Mouse (Mus musculus) olfactory bulb, adult 2 months (tissue): ENCODE measurements around the gene Zfp523. TPM values are rescaled to one million over a fixed set of nuclear protein-coding genes. Genes with fewer than 3 reads are reported as not detected.

Experiments
- H3K27ac ChIP-seq: fragments of 200-500 bp; 2 replicates; pipeline ENCODE4 v1.5.1; 2012; ENCODE audit warnings: low read depth, low read length; ENCODE audit not compliant: insufficient read depth
- H3K4me1 ChIP-seq: fragments of 200-500 bp; 2 replicates; pipeline ENCODE4 v1.6.1; 2012; ENCODE audit warnings: low read length; ENCODE audit not compliant: control insufficient read depth, insufficient read depth
- H3K4me3 ChIP-seq: fragments of 200-500 bp; 2 replicates; pipeline ENCODE4 v1.5.1; 2012; ENCODE audit warnings: mild to moderate bottlenecking, low read depth, low read length, moderate library complexity; ENCODE audit not compliant: insufficient read depth
- CTCF ChIP-seq: fragments of 200-500 bp; IDR thresholded peaks from 2 replicates; pipeline ENCODE4 v1.5.1; 2012; ENCODE audit warnings: low read depth, mild to moderate bottlenecking, low read length, moderate library complexity; ENCODE audit not compliant: insufficient read depth
- POLR2A ChIP-seq: fragments of 200-500 bp; IDR thresholded peaks from 2 replicates; pipeline ENCODE4 v1.6.1; 2012; ENCODE audit warnings: mild to moderate bottlenecking, low read depth, low read length, moderate library complexity; ENCODE audit not compliant: insufficient read depth
- WGBS: fragments of 180-500 bp; shearing (Covaris S2); methylation state at CpG from one replicate; pipeline ENCODE4 v1.1.7; 2018; 5-methylcytosine and 5-hydroxymethylcytosine counted together
- polyA plus RNA-seq: library from polyadenylated mRNA; stranded (reverse); fragments of >200 nt; gene quantifications from 2 replicates; pipeline ENCODE4 v1.2.4, GENCODE M21; 2012; ENCODE audit warnings: low replicate concordance; ENCODE audit not compliant: missing spikeins, insufficient read depth, insufficient read length

Gene Zfp523
- polyA plus RNA-seq, 1 experiment = not detected

DNA sequence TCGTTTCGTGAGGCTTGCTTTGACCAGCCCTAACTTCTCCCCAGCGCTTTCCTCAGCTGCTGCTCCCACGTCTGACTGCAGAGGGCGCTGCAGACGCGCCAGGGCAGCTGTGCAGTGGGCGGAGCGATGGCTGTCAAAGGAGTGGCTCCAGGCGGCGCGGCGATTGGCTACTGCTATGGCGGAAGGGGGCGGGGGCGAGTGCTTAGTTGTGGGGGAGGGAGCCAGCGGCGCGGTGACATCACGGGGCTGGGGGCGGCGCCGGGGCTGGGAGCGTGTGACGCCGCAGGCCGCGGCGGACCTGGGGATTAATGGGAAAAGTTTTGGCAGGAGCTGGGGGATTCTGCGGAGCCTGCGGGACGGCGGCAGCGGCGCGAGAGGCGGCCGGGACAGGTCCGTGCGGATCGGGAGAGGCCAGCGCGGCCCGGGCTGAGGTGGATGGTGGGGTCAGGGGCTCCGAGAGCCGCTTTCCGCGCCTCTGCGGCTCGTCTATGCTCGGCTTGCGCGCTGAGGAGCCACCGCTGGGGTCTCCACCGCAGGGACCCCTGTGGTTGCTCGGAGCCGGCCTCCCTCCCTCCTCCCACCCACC lies 55.6 kb downstream of the Zfp523 start, which contains the start of gene Ppard:
Gene Ppard (plus strand): TSS at position 226 of the 586 bp plus-strand sequence.
- peak within 1 kb of the TSS; percentile 78 for H3K4me3 ChIP-seq
- H3K27ac ChIP-seq = peak within 1 kb of the TSS; percentile 41; the same call in 1 of the 2 replicates
- WGBS = under 1% methylated on average over 57 of the region's 57 CpGs
- TF ChIP-seq CTCF (peak; percentile 89), POLR2A (peak; percentile 63)
- peaks cover 34% of the 10 kb centered on the region for H3K4me1 ChIP-seq

DNA sequence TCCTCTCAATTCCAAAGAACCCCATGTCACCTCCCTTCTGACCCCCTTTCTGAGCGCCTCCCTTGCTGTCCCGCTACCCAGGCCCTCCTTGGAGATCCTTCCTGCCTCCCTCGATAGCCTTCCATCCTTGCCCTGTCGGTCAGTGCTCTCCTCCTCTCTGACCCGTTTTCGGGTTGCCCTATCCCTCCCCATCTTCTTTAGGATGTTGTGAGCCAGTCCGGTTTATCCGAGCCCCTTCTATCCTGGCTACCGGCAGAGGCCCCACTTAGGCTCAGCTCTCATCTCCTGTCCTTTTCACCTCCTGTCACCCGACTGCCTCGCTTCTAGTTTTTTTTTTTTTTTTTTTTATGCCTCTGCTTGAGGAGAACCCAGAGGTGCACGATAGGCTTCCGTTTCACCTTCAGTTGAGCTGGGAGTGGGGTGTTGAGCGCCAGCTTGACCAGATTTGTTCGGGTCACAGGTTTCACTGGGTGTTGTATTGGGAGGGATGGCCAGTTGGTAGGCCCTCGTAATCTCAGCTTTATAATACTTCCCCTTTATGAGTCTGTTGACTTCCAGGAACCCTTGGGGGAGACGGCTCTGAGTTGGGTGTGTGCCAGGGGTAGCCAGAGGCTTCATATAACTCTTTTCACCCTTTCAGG lies 56.3 kb downstream of the Zfp523 start:
- Histone ChIP-seq H3K27ac (no peak overlapping the region), H3K4me1 (peaks cover 39% of the 10 kb centered on the region), H3K4me3 (peak overlapping the region; percentile 78)
- no peak for TF ChIP-seq CTCF
- TF ChIP-seq POLR2A = no peak
- 4% methylated on average over 17 of the region's 17 CpGs for WGBS

DNA sequence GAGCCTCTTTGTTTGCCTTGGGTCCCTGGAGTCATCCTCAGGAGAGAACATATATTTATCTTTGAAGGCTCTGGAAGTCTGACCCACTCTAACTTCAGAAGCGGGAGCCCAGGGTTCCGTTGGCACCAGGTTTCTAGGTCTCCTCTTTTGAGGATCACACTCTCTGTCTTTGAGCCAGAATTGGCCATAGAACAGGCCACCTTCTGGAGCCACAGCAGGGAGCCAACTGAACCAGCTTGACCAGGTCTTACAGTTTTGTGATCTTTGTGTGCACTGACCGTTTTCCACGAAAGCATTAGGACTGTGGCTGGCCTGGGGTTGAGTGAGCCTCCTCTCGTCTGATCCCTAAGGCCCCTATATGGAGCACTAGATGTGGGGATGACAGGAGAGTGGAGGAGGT lies 57.7 kb downstream of the Zfp523 start:
- WGBS = 77% methylated on average over 5 of the region's 5 CpGs
- peaks cover 48% of the 10 kb centered on the region for H3K4me1 ChIP-seq

DNA sequence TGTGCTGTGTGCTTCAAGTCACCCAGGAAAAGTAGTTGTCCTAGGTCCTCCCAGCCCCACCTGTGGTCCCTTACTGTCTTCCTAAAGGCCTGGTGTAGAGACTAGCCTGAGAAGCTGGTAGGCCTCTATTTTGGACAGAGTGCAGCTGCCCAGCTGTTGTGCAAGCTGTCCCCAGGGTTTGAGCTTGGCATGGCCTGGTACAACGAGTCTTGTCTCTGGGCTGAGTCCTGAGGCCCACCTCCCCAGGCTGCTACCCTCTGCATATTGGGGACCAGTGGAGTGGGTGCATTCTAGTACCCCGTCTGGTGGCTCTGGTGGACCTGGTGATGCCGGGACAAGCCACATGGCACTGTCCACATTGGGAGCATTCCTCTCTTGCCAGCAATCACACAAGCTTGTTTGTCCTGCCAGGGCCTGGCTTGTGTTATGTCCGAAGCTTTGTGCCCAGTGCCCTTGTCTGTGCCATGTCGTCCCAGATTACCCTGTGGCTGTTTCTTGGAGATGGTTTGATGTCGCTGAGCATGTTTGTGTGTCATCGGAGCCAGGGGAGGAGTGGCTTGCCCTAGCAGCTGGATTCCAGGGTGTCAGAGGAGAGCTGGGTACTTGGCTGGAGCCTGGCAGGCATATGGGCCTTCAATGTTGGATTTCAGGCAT lies 59.2 kb downstream of the Zfp523 start:
- peaks cover 48% of the 10 kb centered on the region for H3K4me1 ChIP-seq
- WGBS = 52% methylated on average over 7 of the region's 7 CpGs
- no peak; the same call in 1 of the 2 replicates for TF ChIP-seq POLR2A
- TF ChIP-seq CTCF = no peak
- H3K27ac ChIP-seq = peak overlapping the region; percentile 52
- no peak overlapping the region for H3K4me3 ChIP-seq

More for the DNA sequence above, 57.7 kb downstream of the Zfp523 start:
- TF ChIP-seq CTCF = no peak
- no peak for TF ChIP-seq POLR2A
- H3K27ac ChIP-seq = no peak overlapping the region
- no peak overlapping the region for H3K4me3 ChIP-seq

DNA sequence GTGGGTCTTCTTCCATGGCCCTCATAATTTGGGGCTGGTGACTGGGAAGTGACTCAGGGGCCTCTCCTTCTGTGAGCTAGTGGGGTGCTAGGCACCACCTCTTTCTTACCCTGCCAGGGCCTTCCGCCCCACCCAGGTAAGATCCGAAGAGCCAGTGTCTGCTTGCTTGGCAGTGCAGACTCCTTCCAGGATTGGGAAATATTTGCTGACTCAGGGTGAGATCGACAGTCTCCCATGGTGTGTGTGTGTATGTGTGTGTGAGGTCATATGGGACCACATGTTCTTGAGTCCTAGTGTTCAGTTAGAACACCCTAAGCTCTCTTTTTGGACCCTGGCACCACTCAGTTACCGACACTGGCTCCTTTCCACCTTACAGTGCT lies 59.7 kb downstream of the Zfp523 start:
- Histone ChIP-seq H3K4me3 (no peak overlapping the region), H3K27ac (peak overlapping the region; percentile 52), H3K4me1 (peaks cover 51% of the 10 kb centered on the region)
- TF ChIP-seq CTCF (no peak), POLR2A (no peak)
- 80% methylated on average over 4 of the region's 4 CpGs for WGBS

- 61% methylated on average over 5 of the region's 5 CpGs for WGBS
- H3K27ac ChIP-seq = no peak overlapping the region
- peaks cover 51% of the 10 kb centered on the region for H3K4me1 ChIP-seq
- TF ChIP-seq POLR2A = no peak
- no peak for TF ChIP-seq CTCF
- H3K4me3 ChIP-seq = no peak overlapping the region
Measured at GRCm38 (mm10) chr17:28237362-28237761, 60.4 kb downstream of the Zfp523 start.

GRCm38 (mm10) chr17:28237874-28238273 lies 60.9 kb downstream of the Zfp523 start:
- TF ChIP-seq CTCF (no peak), POLR2A (no peak)
- Histone ChIP-seq H3K4me1 (peaks cover 51% of the 10 kb centered on the region), H3K4me3 (no peak overlapping the region), H3K27ac (no peak overlapping the region)
- 80% methylated on average over 6 of the region's 6 CpGs for WGBS

- 96% methylated on average over 5 of the region's 5 CpGs for WGBS
- peaks cover 48% of the 10 kb centered on the region for H3K4me1 ChIP-seq
- no peak for TF ChIP-seq POLR2A
- TF ChIP-seq CTCF = no peak
- no peak overlapping the region for H3K27ac ChIP-seq
- H3K4me3 ChIP-seq = no peak overlapping the region
Measured at GRCm38 (mm10) chr17:28240846-28241245, 63.9 kb downstream of the Zfp523 start.

- Histone ChIP-seq H3K4me3 (no peak overlapping the region), H3K4me1 (peaks cover 40% of the 10 kb centered on the region), H3K27ac (no peak overlapping the region)
- WGBS = 88% methylated on average over 6 of the region's 6 CpGs
- TF ChIP-seq POLR2A = no peak
- TF ChIP-seq CTCF = no peak
Measured at GRCm38 (mm10) chr17:28242296-28242695, 65.4 kb downstream of the Zfp523 start.
